Mouse (Mus musculus) cortical plate, adult 2 months (tissue): ENCODE measurements around the gene Serpinb11.

Experiments
- CTCF ChIP-seq: fragments of 200-500 bp; IDR thresholded peaks from 2 replicates; pipeline ENCODE4 v1.5.1; 2011; ENCODE audit warnings: mild to moderate bottlenecking, control low read depth, low read length; ENCODE audit not compliant: insufficient read depth; ENCODE audit errors: extremely low read depth
- POLR2A ChIP-seq: fragments of 200-500 bp; IDR thresholded peaks from 2 replicates; pipeline ENCODE4 v1.6.1; 2011; ENCODE audit warnings: mild to moderate bottlenecking, low read length, control low read depth; ENCODE audit not compliant: insufficient read depth; ENCODE audit errors: extremely low read depth

DNA sequence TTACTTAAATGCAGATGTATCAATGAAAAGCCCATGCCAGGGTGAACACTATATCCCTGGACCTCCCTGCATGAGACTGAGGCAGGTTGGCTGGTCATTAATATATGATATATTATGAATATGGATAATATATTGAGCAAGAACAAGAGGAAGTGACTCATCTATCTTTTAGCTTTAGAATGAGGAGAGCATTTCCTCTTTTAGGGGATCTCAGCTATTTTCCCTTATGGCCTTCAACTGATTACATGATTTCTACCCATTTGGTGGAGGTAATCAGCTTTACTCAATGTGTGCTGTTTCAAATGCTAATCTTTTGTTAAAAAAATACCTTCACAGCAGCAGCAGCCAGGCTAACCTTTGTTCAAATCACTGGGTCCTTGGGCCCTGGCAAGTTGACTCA lies 20.5 kb downstream of the Serpinb11 start:
- no peak for TF ChIP-seq POLR2A
- no peak for TF ChIP-seq CTCF
